Mouse (Mus musculus): ENCODE data around the gene Ranbp6. TPM values are rescaled to one million over a fixed set of nuclear protein-coding genes. Genes with fewer than 3 reads are reported as not detected.

The Ranbp6 gene
- polyA plus RNA-seq, 1 experiment: 22.3 TPM

GRCm38 (mm10) chr19:29843641-29844035, 30.9 kb upstream of the Ranbp6 start:
- no peaks in the 10 kb centered on the region for H3K27me3 ChIP-seq (ENCODE audit: control insufficient read depth, insufficient read depth, low read length)
- H3K4me3 ChIP-seq (replicated peaks; ENCODE audit: insufficient read depth, low read depth, low read length): no peak overlapping the region
- 28% methylated on average over 5 of the region's 5 CpGs for WGBS

DNA sequence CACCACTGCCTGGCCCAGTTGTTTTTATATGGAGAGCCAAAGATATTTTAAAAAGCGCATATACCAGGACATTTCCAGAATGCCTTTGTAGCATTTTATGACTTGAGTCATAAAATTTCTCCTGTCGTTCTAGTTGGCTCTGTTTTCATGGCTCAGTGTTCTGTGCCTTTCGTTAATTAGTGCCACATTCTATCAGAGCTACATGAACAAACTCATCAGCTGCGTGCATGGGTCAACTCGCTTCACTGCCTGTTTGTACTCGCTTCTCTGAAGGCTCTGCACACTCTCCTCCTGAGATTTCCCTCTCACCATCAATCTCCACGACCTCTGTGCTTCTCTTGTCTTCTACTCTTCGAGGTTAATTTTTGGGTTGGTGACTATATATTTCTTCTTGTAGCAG, 30.2 kb upstream of the Ranbp6 start:
- no peak for DNase-seq
- Histone ChIP-seq H3K27me3 (ENCODE audit: control insufficient read depth, insufficient read depth, low read length) (no peaks in the 10 kb centered on the region), H3K4me3 (replicated peaks; ENCODE audit: insufficient read depth, low read depth, low read length) (no peak overlapping the region), H3K4me1 (ENCODE audit: control insufficient read depth, insufficient read depth, low read length) (no peaks in the 10 kb centered on the region), H3K27ac (ENCODE audit: insufficient read depth, low read length) (no peak overlapping the region)
- TF ChIP-seq CTCF (IDR thresholded peaks at IDR 0.05; ENCODE audit: borderline replicate concordance, insufficient read depth, low read depth, low read length) (no peak), POLR2A (IDR thresholded peaks at IDR 0.05; ENCODE audit: borderline replicate concordance, insufficient read depth, low read length) (no peak)
- WGBS: 40% methylated on average over 8 of the region's 8 CpGs

More at GRCm38 (mm10) chr19:29843641-29844035, 30.9 kb upstream of the Ranbp6 start:
- Histone ChIP-seq H3K27ac (ENCODE audit: insufficient read depth, low read length) (no peak overlapping the region), H3K4me1 (ENCODE audit: control insufficient read depth, insufficient read depth, low read length) (no peaks in the 10 kb centered on the region)
- no peak for DNase-seq
- no peak for TF ChIP-seq POLR2A (IDR thresholded peaks at IDR 0.05; ENCODE audit: borderline replicate concordance, insufficient read depth, low read length)
- TF ChIP-seq CTCF (IDR thresholded peaks at IDR 0.05; ENCODE audit: borderline replicate concordance, insufficient read depth, low read depth, low read length): no peak

- no peak for TF ChIP-seq POLR2A (IDR thresholded peaks at IDR 0.05; ENCODE audit: borderline replicate concordance, insufficient read depth, low read length)
- TF ChIP-seq CTCF (IDR thresholded peaks at IDR 0.05; ENCODE audit: borderline replicate concordance, insufficient read depth, low read depth, low read length): no peak
- WGBS: 55% methylated on average over 4 of the region's 4 CpGs
- no peaks in the 10 kb centered on the region for H3K27me3 ChIP-seq (ENCODE audit: control insufficient read depth, insufficient read depth, low read length)
- no peak for DNase-seq
- H3K4me3 ChIP-seq (replicated peaks; ENCODE audit: insufficient read depth, low read depth, low read length): no peak overlapping the region
- no peaks in the 10 kb centered on the region for H3K4me1 ChIP-seq (ENCODE audit: control insufficient read depth, insufficient read depth, low read length)
- no peak overlapping the region for H3K27ac ChIP-seq (ENCODE audit: insufficient read depth, low read length)
These were observed 27.9 kb upstream of the Ranbp6 start for GRCm38 (mm10) chr19:29840642-29841041.

- Histone ChIP-seq H3K27ac (ENCODE audit: insufficient read depth, low read length) (no peak overlapping the region), H3K4me3 (replicated peaks; ENCODE audit: insufficient read depth, low read depth, low read length) (no peak overlapping the region), H3K4me1 (ENCODE audit: control insufficient read depth, insufficient read depth, low read length) (no peaks in the 10 kb centered on the region), H3K27me3 (ENCODE audit: control insufficient read depth, insufficient read depth, low read length) (no peaks in the 10 kb centered on the region)
- TF ChIP-seq CTCF (IDR thresholded peaks at IDR 0.05; ENCODE audit: borderline replicate concordance, insufficient read depth, low read depth, low read length) (no peak), POLR2A (IDR thresholded peaks at IDR 0.05; ENCODE audit: borderline replicate concordance, insufficient read depth, low read length) (no peak)
- 32% methylated on average over 3 of the region's 3 CpGs for WGBS
- DNase-seq: no peak
These were observed 25.9 kb upstream of the Ranbp6 start for GRCm38 (mm10) chr19:29838636-29839135.

DNA sequence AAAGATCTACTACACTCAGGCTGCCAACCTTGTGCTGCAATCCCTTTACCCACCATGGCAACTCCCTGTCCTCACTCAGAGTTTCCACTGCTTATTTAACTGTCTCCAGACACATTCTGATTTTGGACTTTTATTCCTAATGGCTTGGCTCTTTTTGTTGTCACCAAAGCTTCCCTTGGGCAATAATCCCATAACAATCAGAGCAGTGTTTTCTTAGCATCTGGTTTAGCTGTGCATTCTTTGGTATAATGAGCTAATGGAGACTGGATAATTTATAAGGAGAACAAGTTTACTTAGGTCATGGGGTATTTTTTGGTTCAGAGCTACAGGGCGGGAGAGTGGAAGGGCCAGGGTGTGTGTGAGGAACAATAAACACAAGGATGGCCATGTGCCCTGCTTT, 25.4 kb upstream of the Ranbp6 start:
- Histone ChIP-seq H3K27ac (ENCODE audit: insufficient read depth, low read length) (no peak overlapping the region), H3K27me3 (ENCODE audit: control insufficient read depth, insufficient read depth, low read length) (no peaks in the 10 kb centered on the region), H3K4me1 (ENCODE audit: control insufficient read depth, insufficient read depth, low read length) (no peaks in the 10 kb centered on the region), H3K4me3 (replicated peaks; ENCODE audit: insufficient read depth, low read depth, low read length) (no peak overlapping the region)
- 82% methylated on average over 1 of the region's 1 CpGs for WGBS
- DNase-seq: no peak
- TF ChIP-seq POLR2A (IDR thresholded peaks at IDR 0.05; ENCODE audit: borderline replicate concordance, insufficient read depth, low read length) (no peak), CTCF (IDR thresholded peaks at IDR 0.05; ENCODE audit: borderline replicate concordance, insufficient read depth, low read depth, low read length) (no peak)

DNA sequence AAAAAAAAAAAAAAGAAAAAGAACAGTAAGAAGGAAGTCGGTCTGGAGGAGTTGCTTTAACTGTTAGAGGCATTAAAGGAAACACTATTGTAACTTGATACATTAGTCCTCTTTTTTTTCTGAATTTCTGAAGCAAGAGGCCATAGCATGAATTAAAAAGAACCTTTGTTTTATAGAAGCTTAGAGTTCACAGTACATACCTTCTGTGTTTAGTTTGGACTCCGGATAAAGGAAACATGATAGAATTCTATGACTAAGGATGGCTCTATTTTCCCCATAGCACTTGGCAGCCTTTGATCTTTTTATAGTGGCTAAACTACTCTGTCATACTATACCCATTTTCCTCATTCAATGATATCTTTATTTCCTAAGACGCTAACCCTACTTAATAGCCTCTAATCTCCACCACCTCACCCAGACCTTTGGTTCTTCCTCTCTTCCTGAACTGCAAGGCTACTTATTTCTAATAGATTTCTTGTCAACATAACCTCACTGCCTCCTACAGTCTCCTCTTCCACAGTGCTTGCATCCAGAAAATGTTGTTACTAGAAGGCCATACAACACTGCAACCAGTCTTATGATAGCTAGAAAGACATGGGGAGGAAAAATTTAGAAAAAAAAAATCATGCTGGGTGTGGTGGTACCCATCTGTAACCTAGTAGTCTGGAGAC, 22.7 kb upstream of the Ranbp6 start:
- WGBS: 76% methylated on average over 3 of the region's 3 CpGs
- Histone ChIP-seq H3K4me3 (replicated peaks; ENCODE audit: insufficient read depth, low read depth, low read length) (no peak overlapping the region), H3K27me3 (ENCODE audit: control insufficient read depth, insufficient read depth, low read length) (no peaks in the 10 kb centered on the region), H3K4me1 (ENCODE audit: control insufficient read depth, insufficient read depth, low read length) (no peaks in the 10 kb centered on the region), H3K27ac (ENCODE audit: insufficient read depth, low read length) (no peak overlapping the region)
- no peak for DNase-seq
- TF ChIP-seq POLR2A (IDR thresholded peaks at IDR 0.05; ENCODE audit: borderline replicate concordance, insufficient read depth, low read length) (no peak), CTCF (IDR thresholded peaks at IDR 0.05; ENCODE audit: borderline replicate concordance, insufficient read depth, low read depth, low read length) (no peak)

DNA sequence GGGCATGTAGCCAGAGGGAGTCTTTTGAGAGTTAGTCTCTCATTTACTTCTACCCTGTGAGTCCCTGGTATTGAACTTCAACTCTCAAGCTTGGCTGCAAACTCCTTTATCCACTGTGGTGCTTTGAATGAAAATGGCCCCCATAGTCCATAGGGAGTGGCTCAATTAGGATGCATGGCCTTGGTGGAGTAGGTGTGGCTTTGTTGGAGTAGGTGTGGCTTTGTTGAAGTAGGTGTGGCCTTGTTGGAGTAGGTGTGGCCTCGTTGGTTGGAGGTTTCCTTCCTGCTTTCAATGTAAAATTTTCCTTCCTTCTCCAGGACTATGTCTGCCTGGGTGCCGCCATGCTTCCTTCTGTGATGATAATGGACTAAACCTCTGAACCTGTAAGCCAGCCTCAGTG, 18.1 kb upstream of the Ranbp6 start:
- Histone ChIP-seq H3K4me1 (ENCODE audit: control insufficient read depth, insufficient read depth, low read length) (no peaks in the 10 kb centered on the region), H3K27me3 (ENCODE audit: control insufficient read depth, insufficient read depth, low read length) (no peaks in the 10 kb centered on the region), H3K4me3 (replicated peaks; ENCODE audit: insufficient read depth, low read depth, low read length) (no peak overlapping the region), H3K27ac (ENCODE audit: insufficient read depth, low read length) (no peak overlapping the region)
- 71% methylated on average over 2 of the region's 2 CpGs for WGBS
- no peak for DNase-seq
- TF ChIP-seq CTCF (IDR thresholded peaks at IDR 0.05; ENCODE audit: borderline replicate concordance, insufficient read depth, low read depth, low read length): no peak
- TF ChIP-seq POLR2A (IDR thresholded peaks at IDR 0.05; ENCODE audit: borderline replicate concordance, insufficient read depth, low read length): no peak

DNA sequence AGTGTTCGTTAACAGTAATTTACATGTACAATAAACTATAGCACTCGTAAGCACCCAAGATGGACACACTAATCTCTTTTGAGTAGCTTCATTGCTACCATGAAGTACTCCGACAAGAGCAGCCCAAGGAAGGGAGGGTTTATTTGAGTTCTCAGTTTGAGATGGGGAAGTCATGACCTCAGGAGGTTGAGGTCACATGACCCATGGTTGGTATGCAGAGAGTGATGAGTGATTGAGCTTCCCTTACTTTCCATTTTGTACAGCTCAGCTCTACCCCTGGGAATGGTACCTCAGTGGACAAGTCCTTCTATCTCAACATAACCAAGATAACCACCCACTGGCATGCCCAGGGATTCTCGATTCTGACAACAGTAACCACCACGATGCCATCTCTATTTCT, 15.8 kb upstream of the Ranbp6 start:
- DNase-seq: no peak
- Histone ChIP-seq H3K27me3 (ENCODE audit: control insufficient read depth, insufficient read depth, low read length) (no peaks in the 10 kb centered on the region), H3K4me3 (replicated peaks; ENCODE audit: insufficient read depth, low read depth, low read length) (no peak overlapping the region), H3K27ac (ENCODE audit: insufficient read depth, low read length) (no peak overlapping the region), H3K4me1 (ENCODE audit: control insufficient read depth, insufficient read depth, low read length) (no peaks in the 10 kb centered on the region)
- WGBS: 82% methylated on average over 5 of the region's 5 CpGs
- TF ChIP-seq CTCF (IDR thresholded peaks at IDR 0.05; ENCODE audit: borderline replicate concordance, insufficient read depth, low read depth, low read length) (no peak), POLR2A (IDR thresholded peaks at IDR 0.05; ENCODE audit: borderline replicate concordance, insufficient read depth, low read length) (no peak)
